Mouse (Mus musculus): ENCODE data around the gene Etl4.

The Etl4 gene

GRCm38 (mm10) chr2:20519447-20520098, 610.0 kb downstream of the Etl4 start:
- DNase-seq (ENCODE audit: extremely low read depth, low read depth) = no peak

GRCm38 (mm10) chr2:20520099-20520475, 610.5 kb downstream of the Etl4 start:
- DNase-seq (ENCODE audit: extremely low read depth, low read depth) = no peak

- DNase-seq (ENCODE audit: extremely low read depth, low read depth) = no peak
Observed at GRCm38 (mm10) chr2:20520636-20521595, 611.3 kb downstream of the Etl4 start.

- DNase-seq (ENCODE audit: extremely low read depth, low read depth) = no peak
Observed at GRCm38 (mm10) chr2:20521686-20522285, 612.2 kb downstream of the Etl4 start.

GRCm38 (mm10) chr2:20523636-20524035, 614.1 kb downstream of the Etl4 start:
- DNase-seq (ENCODE audit: extremely low read depth, low read depth) = no peak

GRCm38 (mm10) chr2:20525879-20526593, 616.5 kb downstream of the Etl4 start:
- DNase-seq (ENCODE audit: extremely low read depth, low read depth) = no peak

GRCm38 (mm10) chr2:20526856-20527255, 617.3 kb downstream of the Etl4 start:
- no peak for DNase-seq (ENCODE audit: extremely low read depth, low read depth)

GRCm38 (mm10) chr2:20532623-20533022, 623.0 kb downstream of the Etl4 start:
- no peak for DNase-seq (ENCODE audit: extremely low read depth, low read depth)

GRCm38 (mm10) chr2:20537785-20538184, 628.2 kb downstream of the Etl4 start:
- no peak for DNase-seq (ENCODE audit: extremely low read depth, low read depth)

GRCm38 (mm10) chr2:20538871-20539270, 629.3 kb downstream of the Etl4 start:
- DNase-seq (ENCODE audit: extremely low read depth, low read depth) = no peak

GRCm38 (mm10) chr2:20541261-20541660, 631.7 kb downstream of the Etl4 start:
- DNase-seq (ENCODE audit: extremely low read depth, low read depth) = no peak

- no peak for DNase-seq (ENCODE audit: extremely low read depth, low read depth)
Observed at GRCm38 (mm10) chr2:20542286-20542685, 632.7 kb downstream of the Etl4 start.

GRCm38 (mm10) chr2:20545624-20546023, 636.0 kb downstream of the Etl4 start:
- DNase-seq (ENCODE audit: extremely low read depth, low read depth) = no peak

GRCm38 (mm10) chr2:20546496-20547348, 637.1 kb downstream of the Etl4 start:
- DNase-seq (ENCODE audit: extremely low read depth, low read depth) = no peak

- no peak for DNase-seq (ENCODE audit: extremely low read depth, low read depth)
Observed at GRCm38 (mm10) chr2:20547349-20547677, 637.7 kb downstream of the Etl4 start.

GRCm38 (mm10) chr2:20547686-20548624, 638.4 kb downstream of the Etl4 start:
- no peak for DNase-seq (ENCODE audit: extremely low read depth, low read depth)

GRCm38 (mm10) chr2:20549065-20549464, 639.5 kb downstream of the Etl4 start:
- DNase-seq (ENCODE audit: extremely low read depth, low read depth) = no peak

- no peak for DNase-seq (ENCODE audit: extremely low read depth, low read depth)
Observed at GRCm38 (mm10) chr2:20549996-20550395, 640.4 kb downstream of the Etl4 start.

- no peak for DNase-seq (ENCODE audit: extremely low read depth, low read depth)
Observed at GRCm38 (mm10) chr2:20555706-20556105, 646.1 kb downstream of the Etl4 start.

GRCm38 (mm10) chr2:20559083-20559482, 649.5 kb downstream of the Etl4 start:
- no peak for DNase-seq (ENCODE audit: extremely low read depth, low read depth)
